Mouse (Mus musculus) heart, adult 18-20 months (tissue): ENCODE measurements around the gene St6galnac4. TPM values are rescaled to one million over a fixed set of nuclear protein-coding genes. Genes with fewer than 3 reads are reported as not detected.

Experiments
- total RNA-seq, 2 experiments: library from RNA; stranded (reverse); gene quantifications; 2 replicates each; pipeline ENCODE4 v1.2.3; 2021

The St6galnac4 gene
- total RNA-seq, 2 experiments from 2014 or later: 14.7 to 16.1 TPM

Other genes with a start within 250 kb of the St6galnac4 start
- gene Ciz1, start 234.8 kb upstream of the St6galnac4 start, total RNA-seq: 10 to 100 TPM; 19.1 to 27.2 TPM
- gene Dnm1, start 233.8 kb upstream of the St6galnac4 start, total RNA-seq: 1 to 10 TPM; 3.6 to 4.4 TPM
- 10 to 100 TPM; 43.2 to 50.5 TPM for gene 1110008P14Rik, start 205.2 kb upstream of the St6galnac4 start, total RNA-seq
- gene Lcn2, start 198.8 kb upstream of the St6galnac4 start, total RNA-seq: 1 to 10 TPM; 4.8 to 5.6 TPM
- 10 to 100 TPM; 60.2 to 68.5 TPM for gene Ptges2, start 191.2 kb upstream of the St6galnac4 start, total RNA-seq
- gene Naif1, start 136.6 kb upstream of the St6galnac4 start, total RNA-seq: 1 to 10 TPM; 3.0 to 3.1 TPM
- 10 to 100 TPM in 1 of 2 experiments, 1 to 10 TPM in 1; 8.4 to 11.5 TPM for gene Slc25a25, start 135.7 kb upstream of the St6galnac4 start, total RNA-seq
- 1 to 10 TPM; 4.9 to 5.9 TPM for gene Fam102a, start 51.8 kb upstream of the St6galnac4 start, total RNA-seq
- 10 to 100 TPM; 14.0 to 20.2 TPM for gene Dpm2, start 16.2 kb upstream of the St6galnac4 start, total RNA-seq
- not detected for gene Pip5kl1, start 12.3 kb upstream of the St6galnac4 start, total RNA-seq
- not detected for gene 9430097D07Rik, start 11.4 kb upstream of the St6galnac4 start, total RNA-seq
- gene St6galnac6, start 12.6 kb downstream of the St6galnac4 start, total RNA-seq: 100 to 1,000 TPM; 108 to 117 TPM
- gene Ak1, start 34.7 kb downstream of the St6galnac4 start, total RNA-seq: 100 to 1,000 TPM; 654 to 691 TPM
- 100 to 1,000 TPM in 1 of 2 experiments, 10 to 100 TPM in 1; 95.1 to 106 TPM for gene Eng, start 59.5 kb downstream of the St6galnac4 start, total RNA-seq
- 1 to 10 TPM; 4.4 to 5.0 TPM for gene Fpgs, start 117.0 kb downstream of the St6galnac4 start, total RNA-seq
- 10 to 100 TPM; 22.4 to 24.1 TPM for gene Cdk9, start 126.0 kb downstream of the St6galnac4 start, total RNA-seq
- gene Sh2d3c, start 134.0 kb downstream of the St6galnac4 start, total RNA-seq: 10 to 100 TPM; 23.1 to 30.8 TPM
- not detected for gene 6330409D20Rik, start 153.9 kb downstream of the St6galnac4 start, total RNA-seq
- 1 to 10 TPM; 6.7 to 9.4 TPM for gene Tor2a, start 170.1 kb downstream of the St6galnac4 start, total RNA-seq
- gene Ttc16, start 188.5 kb downstream of the St6galnac4 start, total RNA-seq: under 1 TPM in 1 of 2 experiments, not detected in 1; 0.13 TPM
- 1 to 10 TPM; 5.1 to 5.5 TPM for gene Ptrh1, start 188.7 kb downstream of the St6galnac4 start, total RNA-seq
- gene Cfap157, start 197.3 kb downstream of the St6galnac4 start, total RNA-seq: not detected